8 mouse cellular contexts compared by ENCODE assay signal in genomic region chr7:132996391-132996790, GRCm38 (mm10).
DNase-seq lines count a peak whose midpoint lies in the region; ATAC-seq lines count a peak whose summit lies in the region.

No protein-coding gene starts in this region.

- no peak for ATAC-seq in heart, embryonic 11.5 days (replicated peaks; ENCODE audit: insufficient number of reproducible peaks, low FRiP score, low TSS enrichment)
- no peak for ATAC-seq in activated CD4-positive, CD25-positive, alpha-beta regulatory T cell, adult 4 months
- no peak; the same call in 1 of the 2 replicates for ATAC-seq in hindbrain, embryonic 16.5 days

- H3K4me3 ChIP-seq in heart, embryonic 10.5 days: no peak overlapping the region
- no peak overlapping the region for H3K4me3 ChIP-seq in heart, embryonic 11.5 days (ENCODE audit: low read depth, low read length)
- H3K4me3 ChIP-seq in hindbrain, embryonic 16.5 days (ENCODE audit: low read length): no peak overlapping the region

- H3K27ac ChIP-seq in heart, embryonic 10.5 days: no peak overlapping the region
- H3K27ac ChIP-seq in heart, embryonic 11.5 days (ENCODE audit: low read depth, low read length): no peak overlapping the region
- H3K27ac ChIP-seq in hindbrain, embryonic 16.5 days (ENCODE audit: low read depth, low read length): no peak overlapping the region

- no peaks in the 10 kb centered on the region for H3K9me3 ChIP-seq in heart, embryonic 10.5 days
- no peaks in the 10 kb centered on the region for H3K9me3 ChIP-seq in heart, embryonic 11.5 days (replicated peaks; ENCODE audit: control insufficient read depth, low read length)
- no peaks in the 10 kb centered on the region for H3K9me3 ChIP-seq in hindbrain, embryonic 16.5 days (ENCODE audit: control insufficient read depth, low read length)

- peak; percentile 72 for DNase-seq in heart, embryonic 10.5 days (ENCODE audit: low spot score)
- peak; percentile 18 for DNase-seq in right cerebral cortex, postnatal 25 days
- DNase-seq in right cerebral cortex, postnatal 14 days: no peak
- peak; percentile 50 for DNase-seq in adipocyte (ENCODE audit: low spot score)
- DNase-seq in lung, postnatal 36 days: peak; percentile 55

- H3K27me3 ChIP-seq in heart, embryonic 10.5 days (ENCODE audit: insufficient read depth, poor library complexity, severe bottlenecking): no peaks in the 10 kb centered on the region
- H3K27me3 ChIP-seq in heart, embryonic 11.5 days (ENCODE audit: control insufficient read depth, insufficient read depth, low read length): no peaks in the 10 kb centered on the region
- no peaks in the 10 kb centered on the region for H3K27me3 ChIP-seq in hindbrain, embryonic 16.5 days (replicated peaks; ENCODE audit: control insufficient read depth, insufficient read depth, low read length)

- 86% methylated on average over 5 of the region's 5 CpGs for WGBS in heart, embryonic 10.5 days
- 92% methylated on average over 5 of the region's 5 CpGs for WGBS in heart, embryonic 11.5 days (ENCODE audit: insufficient replicate concordance)
- 86% methylated on average over 5 of the region's 5 CpGs for WGBS in hindbrain, embryonic 16.5 days

- no peak overlapping the region for H3K4me2 ChIP-seq in heart, embryonic 11.5 days
- no peak overlapping the region for H3K4me2 ChIP-seq in hindbrain, embryonic 16.5 days (ENCODE audit: low read length)

- no peak overlapping the region for H3K9ac ChIP-seq in heart, embryonic 11.5 days (ENCODE audit: low read depth, low read length)
- no peak overlapping the region for H3K9ac ChIP-seq in hindbrain, embryonic 16.5 days (ENCODE audit: low read depth, low read length)

- peaks cover 23% of the 10 kb centered on the region for H3K4me1 ChIP-seq in heart, embryonic 10.5 days
- no peaks in the 10 kb centered on the region for H3K4me1 ChIP-seq in heart, embryonic 11.5 days (ENCODE audit: control insufficient read depth, insufficient read depth, low read length)
- peaks cover 6% of the 10 kb centered on the region; the same call in 1 of the 2 replicates for H3K4me1 ChIP-seq in hindbrain, embryonic 16.5 days (ENCODE audit: control insufficient read depth, insufficient read depth, low read depth, low read length)

- H3K36me3 ChIP-seq in heart, embryonic 10.5 days: peaks cover 91% of the 10 kb centered on the region
- H3K36me3 ChIP-seq in heart, embryonic 11.5 days (ENCODE audit: control insufficient read depth, insufficient read depth, low read length): peaks cover 28% of the 10 kb centered on the region
- peaks cover 26% of the 10 kb centered on the region for H3K36me3 ChIP-seq in hindbrain, embryonic 16.5 days (ENCODE audit: control insufficient read depth, insufficient read depth, low read length)
